Mouse (Mus musculus) testis, adult 2 months (tissue): ENCODE measurements around the gene Krt71. TPM values are rescaled to one million over a fixed set of nuclear protein-coding genes. Genes with fewer than 3 reads are reported as not detected.

Experiments used
- H3K27ac ChIP-seq: fragments of 200-500 bp; 2 replicates; pipeline ENCODE4 v1.5.1; 2012; ENCODE audit warnings: low read depth, low read length; ENCODE audit not compliant: control insufficient read depth, insufficient read depth
- H3K27me3 ChIP-seq: fragments of 200-500 bp; 2 replicates; pipeline ENCODE4 v1.6.1; 2012; ENCODE audit warnings: mild to moderate bottlenecking, low read length, moderate library complexity; ENCODE audit not compliant: control insufficient read depth, insufficient read depth
- H3K36me3 ChIP-seq: fragments of 200-500 bp; 2 replicates; pipeline ENCODE4 v1.6.1; 2012; ENCODE audit warnings: mild to moderate bottlenecking, low read length; ENCODE audit not compliant: control insufficient read depth, insufficient read depth
- H3K4me1 ChIP-seq: fragments of 200-500 bp; 2 replicates; pipeline ENCODE4 v1.6.1; 2012; ENCODE audit warnings: low read length; ENCODE audit not compliant: control insufficient read depth, insufficient read depth
- H3K4me3 ChIP-seq: fragments of 200-500 bp; 2 replicates; pipeline ENCODE4 v1.5.1; 2012; ENCODE audit warnings: low read depth, mild to moderate bottlenecking, low read length, moderate library complexity, mixed read lengths; ENCODE audit not compliant: control insufficient read depth
- CTCF ChIP-seq: fragments of 200-500 bp; IDR thresholded peaks from 2 replicates; pipeline ENCODE4 v1.5.1; 2012; ENCODE audit warnings: low read depth, mild to moderate bottlenecking, inconsistent platforms, low read length, moderate library complexity; ENCODE audit not compliant: control insufficient read depth, insufficient read depth, insufficient replicate concordance
- POLR2A ChIP-seq: fragments of 200-500 bp; IDR thresholded peaks from 2 replicates; pipeline ENCODE4 v1.6.1; 2012; ENCODE audit warnings: low read depth, mild to moderate bottlenecking, inconsistent platforms, low read length, moderate library complexity; ENCODE audit not compliant: control insufficient read depth
- polyA plus RNA-seq: library from polyadenylated mRNA; depleted of rRNA; stranded (reverse); fragments of >200 nt; gene quantifications from 2 replicates; pipeline ENCODE4 v1.2.3, GENCODE M21; 2012; rRNA removed

The Krt71 gene
- polyA plus RNA-seq, 1 experiment = not detected

- no peak overlapping the region for H3K4me3 ChIP-seq
- H3K27ac ChIP-seq = no peak overlapping the region
- TF ChIP-seq CTCF = no peak
- TF ChIP-seq POLR2A = no peak
- H3K4me1 ChIP-seq = no peaks in the 10 kb centered on the region
- H3K27me3 ChIP-seq = no peaks in the 10 kb centered on the region
- no peaks in the 10 kb centered on the region for H3K36me3 ChIP-seq
Measured at GRCm38 (mm10) chr15:101688161-101688560, 54.7 kb downstream of the Krt71 start.

Other genes starting within 250 kb of the Krt71 start
- 0.25 TPM in 1 of 2 replicates, not detected in the other for gene Gm49425, start 225.8 kb downstream of the Krt71 start, polyA plus RNA-seq
- not detected in 2 replicates for gene Krt84, start 210.3 kb downstream of the Krt71 start, polyA plus RNA-seq
- gene Krt82, start 192.4 kb downstream of the Krt71 start, polyA plus RNA-seq = not detected in 2 replicates
- gene Krt90, start 180.2 kb downstream of the Krt71 start, polyA plus RNA-seq = not detected in 2 replicates
- gene Krt75, start 169.2 kb downstream of the Krt71 start, polyA plus RNA-seq = 0.04 TPM in 1 of 2 replicates, not detected in the other
- gene Gm5414, start 114.9 kb downstream of the Krt71 start, polyA plus RNA-seq = not detected in 2 replicates
- gene Gm5478, start 95.7 kb downstream of the Krt71 start, polyA plus RNA-seq = not detected in 2 replicates
- 0.04 and 0.05 TPM in 2 replicates for gene Krt6b, start 62.8 kb downstream of the Krt71 start, polyA plus RNA-seq
- 0.08 TPM in 1 of 2 replicates, not detected in the other for gene Krt6a, start 48.8 kb downstream of the Krt71 start, polyA plus RNA-seq
- 0.12 and 1.3 TPM in 2 replicates for gene Krt5, start 30.2 kb downstream of the Krt71 start, polyA plus RNA-seq
- not detected in 2 replicates for gene Krt72, start 43.4 kb upstream of the Krt71 start, polyA plus RNA-seq
- gene Krt73, start 59.2 kb upstream of the Krt71 start, polyA plus RNA-seq = 1.4 and 1.6 TPM in 2 replicates
- not detected in 2 replicates for gene Krt2, start 75.1 kb upstream of the Krt71 start, polyA plus RNA-seq
- 0.13 TPM in 1 of 2 replicates, not detected in the other for gene Krt1, start 107.7 kb upstream of the Krt71 start, polyA plus RNA-seq
- gene Krt77, start 126.6 kb upstream of the Krt71 start, polyA plus RNA-seq = 0.57 and 0.88 TPM in 2 replicates
- gene Krt76, start 149.8 kb upstream of the Krt71 start, polyA plus RNA-seq = 0.18 and 0.20 TPM in 2 replicates
- 0.20 TPM in 1 of 2 replicates, not detected in the other for gene Krt4, start 181.6 kb upstream of the Krt71 start, polyA plus RNA-seq
- 0.40 and 0.61 TPM in 2 replicates for gene Krt79, start 197.2 kb upstream of the Krt71 start, polyA plus RNA-seq
- gene Krt78, start 211.2 kb upstream of the Krt71 start, polyA plus RNA-seq = 0.48 and 0.63 TPM in 2 replicates